Mouse (Mus musculus) CH12F3 (cell line): ENCODE results near the gene Clcnka.

ENCODE experiments used
- in situ Hi-C: fragments of 300-500 bp; cut with MboI; formaldehyde crosslinking; loops from 2 replicates; pipeline ENCODE4 v1.14.3; 2020; ENCODE audit warnings: low sequenced_read_pairs

Gene Clcnka

GRCm38 (mm10) chr4:141422841-141423240, 24.3 kb upstream of the Clcnka start:
- in situ Hi-C loops = no loop called here

- in situ Hi-C loops = no loop called here
These were observed 22.9 kb upstream of the Clcnka start for GRCm38 (mm10) chr4:141421423-141421822.

- in situ Hi-C loops = no loop called here
These were observed 22.4 kb upstream of the Clcnka start for GRCm38 (mm10) chr4:141420886-141421285.

- in situ Hi-C loops = no loop called here
These were observed 21.8 kb upstream of the Clcnka start, which contains the start of gene Hspb7 for GRCm38 (mm10) chr4:141420192-141420829. Gene Hspb7 (plus strand): TSS chr4:141420779.

GRCm38 (mm10) chr4:141419398-141420191, 21.1 kb upstream of the Clcnka start:
- in situ Hi-C loops = no loop called here

GRCm38 (mm10) chr4:141415924-141416323, 17.4 kb upstream of the Clcnka start, which contains the start of gene Clcnkb:
Gene Clcnkb (minus strand): TSS chr4:141416014.
- in situ Hi-C loops = no loop called here

- in situ Hi-C loops = no loop called here
These were observed 13.0 kb upstream of the Clcnka start for GRCm38 (mm10) chr4:141411430-141411992.

GRCm38 (mm10) chr4:141408577-141408976, 10.1 kb upstream of the Clcnka start:
- in situ Hi-C loops = loop anchor here (10.0 kb wide), 1 partner anchor 176 kb away; no protein-coding TSS in a partner anchor

- in situ Hi-C loops = loop anchor here (10.0 kb wide), 1 partner anchor 178 kb away; no protein-coding TSS in a partner anchor
These were observed 8.2 kb upstream of the Clcnka start for GRCm38 (mm10) chr4:141406516-141407299.

GRCm38 (mm10) chr4:141405314-141405622, 6.7 kb upstream of the Clcnka start:
- in situ Hi-C loops = loop anchor here (10.0 kb wide), 1 partner anchor 180 kb away; no protein-coding TSS in a partner anchor

GRCm38 (mm10) chr4:141404518-141405313, 6.2 kb upstream of the Clcnka start:
- in situ Hi-C loops = loop anchor here (10.0 kb wide), 1 partner anchor 180 kb away; no protein-coding TSS in a partner anchor

- in situ Hi-C loops = loop anchor here (10.0 kb wide), 1 partner anchor 185 kb away; no protein-coding TSS in a partner anchor
These were observed 1.6 kb upstream of the Clcnka start for GRCm38 (mm10) chr4:141400171-141400570.

- in situ Hi-C loops = no loop called here
These were observed 663 bp downstream of the Clcnka start for GRCm38 (mm10) chr4:141397861-141398260.

GRCm38 (mm10) chr4:141394751-141395150, 3.8 kb downstream of the Clcnka start:
- in situ Hi-C loops = no loop called here

- in situ Hi-C loops = no loop called here
These were observed 7.2 kb downstream of the Clcnka start for GRCm38 (mm10) chr4:141391293-141391692.

GRCm38 (mm10) chr4:141389366-141390150, 9.0 kb downstream of the Clcnka start:
- in situ Hi-C loops = no loop called here

- in situ Hi-C loops = no loop called here
These were observed 10.6 kb downstream of the Clcnka start for GRCm38 (mm10) chr4:141387933-141388332.

- in situ Hi-C loops = no loop called here
These were observed 11.3 kb downstream of the Clcnka start for GRCm38 (mm10) chr4:141387093-141387784.

GRCm38 (mm10) chr4:141386150-141386549, 12.4 kb downstream of the Clcnka start:
- in situ Hi-C loops = no loop called here
